Mouse (Mus musculus) ES-E14 (cell line): Measurements from ENCODE around the gene Vdr. TPM values are rescaled to one million over a fixed set of nuclear protein-coding genes. Genes with fewer than 3 reads are reported as not detected.

Experiments
- DNase-seq: peaks from one replicate; pipeline ENCODE4 v3.0.0-alpha.2; 2013; ENCODE audit warnings: low read depth, low spot score
- H3K27ac ChIP-seq: 2 replicates; pipeline ENCODE4 v1.5.1; 2012; ENCODE audit warnings: low read depth, mild to moderate bottlenecking, low read length, moderate library complexity, mixed read lengths; ENCODE audit not compliant: poor library complexity, insufficient read depth, severe bottlenecking
- H3K36me3 ChIP-seq: 2 replicates; pipeline ENCODE4 v1.6.1; 2012; ENCODE audit warnings: mild to moderate bottlenecking, low read length, moderate library complexity, mixed read lengths; ENCODE audit not compliant: control insufficient read depth, poor library complexity, insufficient read depth, severe bottlenecking
- H3K4me1 ChIP-seq, 2 experiments: fragments of 150-350 bp in 1 of 2; sonication (generic) in 1 of 2; 2 replicates each; pipeline ENCODE4 v1.6.1; 2012; ENCODE audit warnings: low read length in 2 of 2, mild to moderate bottlenecking in 1 of 2, mixed read lengths in 1 of 2; ENCODE audit not compliant: control insufficient read depth in 2 of 2, insufficient read depth in 2 of 2, poor library complexity in 1 of 2
- H3K4me3 ChIP-seq, 2 experiments: fragments of 150-350 bp in 1 of 2; sonication (generic) in 1 of 2; 2 replicates each; pipeline ENCODE4 v1.5.1; 2012; ENCODE audit warnings: low read length in 2 of 2, low read depth in 1 of 2, mild to moderate bottlenecking in 1 of 2, mixed read lengths in 1 of 2; ENCODE audit not compliant: insufficient read depth in 1 of 2, poor library complexity in 1 of 2, severe bottlenecking in 1 of 2
- H3K9ac ChIP-seq: 2 replicates; pipeline ENCODE4 v1.6.1; 2012; ENCODE audit warnings: low read depth, mild to moderate bottlenecking, low read length, mixed read lengths; ENCODE audit not compliant: poor library complexity, insufficient read depth, severe bottlenecking
- H3K9me3 ChIP-seq: fragments of 150-350 bp; sonication (generic); 2 replicates; pipeline ENCODE4 v1.6.1; 2012; ENCODE audit warnings: low read depth, mild to moderate bottlenecking, low read length; ENCODE audit not compliant: control insufficient read depth, insufficient read depth
- CHD2 ChIP-seq: IDR thresholded peaks from 2 replicates; pipeline ENCODE4 v1.6.1; 2014; ENCODE audit warnings: mild to moderate bottlenecking, low read depth, low read length, inconsistent platforms
- HCFC1 ChIP-seq: IDR thresholded peaks from 2 replicates; pipeline ENCODE4 v1.6.1; 2012; ENCODE audit warnings: low read length, inconsistent platforms, borderline replicate concordance; ENCODE audit not compliant: insufficient read depth
- MAFK ChIP-seq: IDR thresholded peaks from 2 replicates; pipeline ENCODE4 v1.6.1; 2014; ENCODE audit warnings: mild to moderate bottlenecking, low read depth, low read length, inconsistent platforms; ENCODE audit not compliant: insufficient read depth
- ZC3H11A ChIP-seq: IDR thresholded peaks from 2 replicates; pipeline ENCODE4 v1.6.1; 2012; ENCODE audit warnings: low read depth, mild to moderate bottlenecking, inconsistent platforms, low read length, borderline replicate concordance
- ZNF384 ChIP-seq: IDR thresholded peaks from 2 replicates; pipeline ENCODE4 v1.6.1; 2012; ENCODE audit warnings: low read depth, low read length, inconsistent platforms
- in situ Hi-C, 2 experiments: fragments of 600-800 bp; cut with MboI; formaldehyde crosslinking; loops; one replicate each; pipeline ENCODE4 v1.15.1; 2025; ENCODE audit warnings: low sequenced_read_pairs in 2 of 2, inconsistent platforms in 1 of 2; ENCODE audit not compliant: unreplicated experiment in 2 of 2
- total RNA-seq: library from RNA; depleted of rRNA; stranded (reverse); fragments of 300-350 nt; gene quantifications from 2 replicates; pipeline ENCODE4 v1.2.3, GENCODE M21; 2012

Vdr gene
- total RNA-seq, 1 experiment = 0.22 TPM

- no peak overlapping the region for H3K4me3 ChIP-seq
- TF ChIP-seq MAFK (no peak), ZC3H11A (no peak), HCFC1 (no peak), ZNF384 (no peak), CHD2 (no peak)
- H3K27ac ChIP-seq = no peak overlapping the region
- peaks cover 0 to 2% of the 10 kb centered on the region in 2 experiments; a peak in 1 of 4 replicates for H3K4me1 ChIP-seq
- H3K36me3 ChIP-seq = no peaks in the 10 kb centered on the region
- no peaks in the 10 kb centered on the region for H3K9me3 ChIP-seq
- no peak overlapping the region for H3K9ac ChIP-seq
- in situ Hi-C loops = no loop called here
- no peak for DNase-seq
Observed at GRCm38 (mm10) chr15:97927018-97927417, 16.6 kb upstream of the Vdr start.

GRCm38 (mm10) chr15:97922421-97922820 is 12.0 kb upstream of the Vdr start:
- in situ Hi-C loops = no loop called here
- Histone ChIP-seq H3K27ac (no peak overlapping the region), H3K9me3 (no peaks in the 10 kb centered on the region), H3K4me3 (no peak overlapping the region), H3K9ac (no peak overlapping the region), H3K36me3 (no peaks in the 10 kb centered on the region), H3K4me1 (no peaks in the 10 kb centered on the region)
- TF ChIP-seq MAFK (no peak), ZNF384 (no peak), HCFC1 (no peak)
- no peak for DNase-seq

DNA sequence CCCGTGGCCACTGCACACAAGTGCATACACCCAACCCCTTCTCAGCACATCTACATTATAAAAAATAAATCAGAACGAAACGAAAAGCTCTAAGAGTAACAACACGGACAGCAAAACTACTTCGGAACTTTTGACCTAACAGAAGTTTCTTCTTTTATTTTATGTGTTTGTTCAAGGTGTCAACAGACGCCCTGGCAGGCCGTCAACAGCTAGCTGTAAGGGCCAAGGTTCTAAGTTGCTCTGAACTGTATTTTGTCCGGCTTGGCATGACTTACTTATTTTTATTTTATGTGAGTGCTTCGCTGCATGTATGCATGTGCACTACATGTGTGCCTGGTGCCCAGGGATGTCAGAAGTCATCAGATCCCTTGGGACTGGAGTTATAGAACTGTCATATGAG is 11.4 kb upstream of the Vdr start:
- no peak for DNase-seq
- no peak overlapping the region for H3K4me3 ChIP-seq
- H3K36me3 ChIP-seq = no peaks in the 10 kb centered on the region
- no peak for TF ChIP-seq ZNF384
- TF ChIP-seq MAFK = no peak
- no peak for TF ChIP-seq CHD2
- TF ChIP-seq ZC3H11A = no peak
- TF ChIP-seq HCFC1 = no peak
- no peak overlapping the region for H3K9ac ChIP-seq
- in situ Hi-C loops = no loop called here
- no peaks in the 10 kb centered on the region for H3K9me3 ChIP-seq
- H3K27ac ChIP-seq = no peak overlapping the region
- H3K4me1 ChIP-seq = no peaks in the 10 kb centered on the region

DNA sequence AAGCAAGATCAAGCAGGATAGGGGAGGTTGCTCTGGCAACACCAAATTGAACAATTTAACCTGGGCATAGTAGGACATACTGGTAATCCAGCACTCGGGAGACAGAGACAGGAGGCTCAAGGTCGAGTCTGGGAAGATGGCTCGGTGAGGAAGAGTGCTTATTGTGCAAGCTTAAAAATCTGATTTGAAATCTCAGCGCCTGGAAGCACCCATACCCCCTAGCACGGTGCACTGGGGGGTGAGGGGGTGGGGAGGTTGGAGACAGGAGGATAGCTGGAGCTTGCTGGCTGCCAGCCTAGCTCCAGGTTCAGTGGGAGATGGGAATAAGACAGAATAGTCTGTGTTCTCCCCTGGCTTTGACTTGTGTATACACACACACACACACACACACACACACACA is 9.9 kb upstream of the Vdr start:
- Histone ChIP-seq H3K27ac (no peak overlapping the region), H3K4me3 (no peak overlapping the region), H3K4me1 (no peaks in the 10 kb centered on the region), H3K36me3 (no peaks in the 10 kb centered on the region), H3K9ac (no peak overlapping the region), H3K9me3 (no peaks in the 10 kb centered on the region)
- no peak for TF ChIP-seq ZNF384
- TF ChIP-seq MAFK = no peak
- TF ChIP-seq ZC3H11A = no peak
- TF ChIP-seq CHD2 = no peak
- TF ChIP-seq HCFC1 = no peak
- in situ Hi-C loops = no loop called here
- DNase-seq = no peak

- Histone ChIP-seq H3K9ac (no peak overlapping the region), H3K4me1 (no peaks in the 10 kb centered on the region), H3K9me3 (no peaks in the 10 kb centered on the region), H3K36me3 (no peaks in the 10 kb centered on the region), H3K27ac (no peak overlapping the region), H3K4me3 (no peak overlapping the region)
- TF ChIP-seq CHD2 (no peak), ZNF384 (no peak), HCFC1 (no peak), MAFK (no peak), ZC3H11A (no peak)
- DNase-seq = no peak
- in situ Hi-C loops = no loop called here
Observed at GRCm38 (mm10) chr15:97919217-97919616, 8.8 kb upstream of the Vdr start.
